Mouse (Mus musculus) cerebellum, postnatal 25 days (tissue): ENCODE results near the gene Dock9.
A peak's percentile ranks its signal among the peaks of the same experiment; 100 is the strongest.

ENCODE experiments used
- DNase-seq, 2 experiments: peaks; one replicate each; pipeline ENCODE4 v3.0.0; 2021; ENCODE audit warnings: mixed read lengths in 2 of 2

Gene Dock9

GRCm38 (mm10) chr14:121797457-121798410, at the start of gene Dock9:
Gene Dock9 (minus strand): TSS chr14:121797837.
- peak; percentile 93 to 95 for DNase-seq

- DNase-seq, result no peak
Measured at GRCm38 (mm10) chr14:121844486-121844885, 46.8 kb upstream of the Dock9 start.

GRCm38 (mm10) chr14:121840217-121840616, 42.6 kb upstream of the Dock9 start:
- DNase-seq, result no peak

GRCm38 (mm10) chr14:121838161-121838560, 40.5 kb upstream of the Dock9 start:
- no peak for DNase-seq

- DNase-seq, result peak; percentile 75 to 76
Measured at GRCm38 (mm10) chr14:121833001-121833520, 35.4 kb upstream of the Dock9 start.

- DNase-seq, result no peak
Measured at GRCm38 (mm10) chr14:121829816-121830442, 32.3 kb upstream of the Dock9 start.

- peak in 1 of 2 experiments; percentile 26 for DNase-seq
Measured at GRCm38 (mm10) chr14:121827091-121827490, 29.5 kb upstream of the Dock9 start.

GRCm38 (mm10) chr14:121825521-121826445, 28.1 kb upstream of the Dock9 start:
- peak; percentile 71 to 78 for DNase-seq

- DNase-seq, result peak; percentile 88 to 90
Measured at GRCm38 (mm10) chr14:121824322-121825103, 26.9 kb upstream of the Dock9 start.

- DNase-seq, result no peak
Measured at GRCm38 (mm10) chr14:121822997-121823396, 25.4 kb upstream of the Dock9 start.

GRCm38 (mm10) chr14:121822506-121822905, 24.9 kb upstream of the Dock9 start:
- no peak for DNase-seq

- no peak for DNase-seq
Measured at GRCm38 (mm10) chr14:121806791-121807190, 9.2 kb upstream of the Dock9 start.

- DNase-seq, result no peak
Measured at GRCm38 (mm10) chr14:121806316-121806715, 8.7 kb upstream of the Dock9 start.

GRCm38 (mm10) chr14:121804461-121804860, 6.8 kb upstream of the Dock9 start:
- DNase-seq, result peak in 1 of 2 experiments; percentile 33

- DNase-seq, result peak; percentile 44 to 68
Measured at GRCm38 (mm10) chr14:121800962-121801361, 3.3 kb upstream of the Dock9 start.

- DNase-seq, result no peak
Measured at GRCm38 (mm10) chr14:121799112-121799511, 1.5 kb upstream of the Dock9 start.

- DNase-seq, result peak; percentile 94 to 97
Measured at GRCm38 (mm10) chr14:121798411-121798799, 768 bp upstream of the Dock9 start.

- DNase-seq, result peak; percentile 59 to 64
Measured at GRCm38 (mm10) chr14:121796571-121797456, 823 bp downstream of the Dock9 start.

GRCm38 (mm10) chr14:121795536-121795935, 2.1 kb downstream of the Dock9 start:
- peak; percentile 88 to 89 for DNase-seq

- DNase-seq, result no peak
Measured at GRCm38 (mm10) chr14:121793639-121794038, 4.0 kb downstream of the Dock9 start.

GRCm38 (mm10) chr14:121791935-121792334, 5.7 kb downstream of the Dock9 start:
- no peak for DNase-seq
